Mouse (Mus musculus) retina, postnatal 1 day (tissue): ENCODE measurements around the gene Bcl2l11.

ENCODE experiments used
- DNase-seq: peaks from one replicate; pipeline ENCODE4 v3.0.0-alpha.2; 2012

Gene Bcl2l11

DNA sequence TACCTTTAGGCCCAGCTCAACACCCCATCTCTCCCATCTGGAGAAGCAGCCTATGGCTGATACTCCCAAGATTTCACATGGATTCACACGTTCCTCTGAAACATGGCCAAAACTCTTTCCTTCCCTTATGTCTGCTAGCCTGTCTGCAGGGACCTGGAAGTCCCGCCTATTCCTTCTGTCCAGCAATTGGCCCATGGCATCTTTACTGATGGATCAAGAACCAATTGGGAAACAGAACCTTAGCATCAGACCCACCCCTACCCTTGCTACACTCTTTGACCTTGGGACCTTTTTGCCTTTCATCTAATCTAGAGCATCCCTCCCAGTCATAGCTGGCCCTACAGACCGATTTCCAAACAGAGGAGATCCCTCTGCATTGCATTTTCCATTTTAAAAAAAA lies 11.2 kb upstream of the Bcl2l11 start:
- DNase-seq = no peak

DNA sequence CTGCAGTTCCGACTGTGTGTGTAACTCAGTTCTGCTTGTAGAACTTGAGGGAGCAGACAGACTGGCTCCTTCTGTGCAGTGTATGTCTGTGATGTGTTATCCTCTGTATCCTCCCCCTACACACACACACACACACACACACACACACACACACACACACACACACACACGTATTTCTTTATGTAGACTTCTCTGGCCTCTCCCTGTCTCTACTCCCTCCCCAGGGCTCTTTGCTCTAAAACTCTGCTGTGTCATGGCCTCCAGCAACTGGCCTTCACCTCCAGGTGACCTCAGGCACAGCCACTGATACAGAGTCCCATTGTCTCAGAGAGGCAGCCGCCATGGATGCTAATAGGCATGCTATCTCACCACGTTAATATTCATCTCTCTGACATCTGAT lies 10.3 kb upstream of the Bcl2l11 start:
- peak; percentile 79 for DNase-seq

DNA sequence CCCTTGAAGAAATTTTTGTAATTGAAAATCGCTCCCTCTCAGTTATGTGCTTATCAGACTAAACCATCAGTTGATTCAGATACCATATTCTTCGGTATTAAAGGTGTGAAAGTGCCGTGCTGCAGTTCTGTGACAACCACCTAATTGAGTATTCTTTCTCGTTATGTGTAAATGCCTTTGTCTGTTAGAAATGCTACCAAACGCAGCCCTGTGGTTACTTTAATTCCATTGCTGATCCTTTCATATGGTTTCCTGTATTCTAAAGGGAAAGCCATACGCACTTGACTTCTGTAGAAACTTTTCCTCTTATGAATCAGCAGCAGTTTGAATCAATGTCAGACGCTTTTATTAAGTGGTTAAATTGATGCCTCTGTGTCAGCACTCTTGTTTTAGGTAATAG lies 8.2 kb upstream of the Bcl2l11 start:
- no peak for DNase-seq

DNA sequence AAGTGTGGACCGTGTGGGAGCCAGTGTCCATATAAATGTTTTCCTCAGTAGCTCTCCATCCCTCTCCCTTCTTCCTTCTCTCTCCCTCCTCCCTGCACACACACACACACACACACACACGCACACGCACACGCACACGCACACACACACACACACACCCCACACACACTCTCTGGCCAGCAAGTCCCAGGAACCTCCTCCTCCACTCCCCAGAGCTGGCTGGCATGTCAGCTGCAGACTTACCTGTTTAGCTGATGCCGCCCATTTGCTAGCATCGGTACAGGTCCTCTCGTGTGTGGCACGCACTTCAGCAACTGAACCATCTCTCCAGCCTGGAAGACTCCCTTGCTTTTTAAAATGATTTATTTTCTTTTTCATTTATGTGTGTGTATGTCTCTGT lies 6.9 kb upstream of the Bcl2l11 start:
- no peak for DNase-seq

DNA sequence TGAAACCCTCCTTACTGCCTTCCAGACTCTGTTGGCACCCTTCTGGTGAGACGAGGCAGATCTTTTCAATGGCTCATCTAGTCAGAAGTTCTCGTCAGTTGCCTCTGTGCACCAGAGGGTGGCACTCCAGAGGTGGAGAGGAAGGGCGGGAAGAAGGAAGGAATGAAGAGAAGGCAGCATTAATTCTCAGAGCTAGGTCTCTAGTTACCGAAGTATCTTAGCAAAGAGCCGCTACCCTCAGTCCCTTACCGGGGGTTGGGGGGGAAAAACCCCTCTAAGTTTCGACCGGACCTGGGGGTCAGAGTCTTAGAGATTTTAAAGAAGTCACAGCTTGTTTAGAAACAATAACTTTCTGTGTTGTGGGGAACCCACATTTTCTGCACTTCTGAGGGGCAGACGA lies 3.3 kb upstream of the Bcl2l11 start:
- peak; percentile 84 for DNase-seq

DNA sequence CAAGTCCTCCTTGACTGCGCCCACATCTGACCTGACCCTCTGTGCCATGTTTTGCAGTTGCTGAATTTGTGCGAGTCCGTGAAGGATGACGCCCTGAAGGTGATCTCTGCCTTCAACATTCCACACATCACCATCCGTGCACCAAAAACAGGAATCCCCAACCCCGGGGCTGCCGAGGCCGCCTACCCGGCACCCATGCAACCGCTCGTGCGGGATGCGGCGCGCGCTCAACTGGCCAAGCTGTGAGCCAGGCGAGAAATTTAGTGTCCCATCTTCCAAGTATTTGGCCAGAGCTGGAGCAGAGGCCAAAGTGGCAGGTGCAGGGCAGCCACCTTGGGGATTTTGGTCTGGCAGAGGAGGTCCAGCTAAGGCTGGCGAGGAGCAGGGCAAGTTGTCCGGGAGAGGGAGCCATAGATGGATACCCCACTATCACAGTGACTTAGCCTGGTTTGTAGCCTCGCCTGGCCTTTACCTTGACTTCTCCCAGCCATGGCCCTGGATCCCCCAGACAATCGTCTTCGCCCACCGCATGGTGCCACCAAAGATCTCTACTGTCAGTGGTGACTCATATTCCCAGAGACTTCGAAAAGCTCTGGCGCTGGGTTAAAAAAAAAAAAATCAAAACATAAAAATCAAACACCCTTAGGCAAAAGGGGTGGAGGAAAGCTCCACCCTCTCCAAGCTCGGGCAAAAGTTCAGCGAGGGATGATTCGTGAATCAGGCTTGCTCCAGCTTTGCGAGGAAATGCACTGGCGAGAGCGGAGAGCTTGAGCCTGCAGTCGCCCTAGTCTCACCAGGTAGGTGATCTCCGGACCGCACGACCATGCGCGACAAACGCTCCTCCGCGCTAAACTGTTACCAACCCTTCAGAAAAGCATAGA lies 2.7 kb upstream of the Bcl2l11 start:
- DNase-seq = peak; percentile 35

DNA sequence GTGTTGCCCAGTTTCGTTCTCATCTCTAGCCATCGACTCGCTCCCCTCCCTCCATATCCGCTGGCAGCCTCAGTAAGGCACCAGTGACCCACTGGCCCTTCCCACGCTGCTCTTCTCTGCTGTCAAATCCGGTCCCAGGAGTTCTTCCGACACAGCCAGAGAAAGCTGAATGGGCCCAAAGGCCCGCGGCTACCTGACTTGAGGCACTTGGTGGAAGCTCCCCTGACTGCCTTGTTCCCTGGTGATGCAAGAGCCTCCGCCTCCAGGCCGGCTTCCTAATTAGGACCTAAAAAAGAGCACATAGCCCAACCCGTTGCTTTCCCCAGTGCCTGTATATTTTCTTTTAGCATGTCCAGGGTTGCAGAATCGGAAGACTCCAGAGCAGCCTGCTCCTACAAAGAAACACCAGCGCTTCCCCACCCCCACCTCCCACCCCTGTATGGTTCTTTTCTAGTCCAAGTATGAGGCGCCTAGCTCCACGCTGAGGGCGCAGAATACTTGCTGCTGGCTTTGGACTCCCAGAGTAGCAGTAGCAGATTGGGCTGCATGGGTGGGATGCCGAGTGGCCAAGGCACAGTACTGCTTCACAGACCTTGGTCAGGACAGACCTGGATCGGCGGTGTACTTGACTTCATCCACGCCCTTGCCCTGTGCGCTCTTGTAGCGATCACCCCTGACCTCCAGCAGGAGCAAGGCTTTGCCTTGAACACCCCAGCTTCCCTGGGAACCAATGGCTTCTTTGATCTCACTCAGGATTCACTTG lies 1.7 kb upstream of the Bcl2l11 start:
- DNase-seq = peak; percentile 42

DNA sequence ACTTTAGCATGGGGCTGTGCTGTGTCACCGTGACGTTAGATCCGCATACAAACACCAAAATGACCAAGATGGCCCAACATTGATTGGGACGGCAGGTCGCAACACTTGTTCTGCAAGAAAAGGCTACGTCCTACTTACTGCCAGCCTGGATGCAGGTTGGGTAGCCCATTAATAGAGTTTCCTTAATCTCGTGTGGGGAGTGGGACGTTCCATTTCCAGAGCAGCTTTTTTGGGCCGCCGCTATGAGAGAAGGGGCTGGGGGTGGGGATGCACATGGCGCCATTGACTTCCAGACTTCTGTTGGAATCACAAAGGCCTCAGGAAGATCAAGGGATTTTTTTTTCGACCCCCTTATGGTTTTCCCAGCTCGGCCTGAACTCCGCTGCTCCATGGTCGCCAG lies 1.1 kb upstream of the Bcl2l11 start:
- peak; percentile 17 for DNase-seq

DNA sequence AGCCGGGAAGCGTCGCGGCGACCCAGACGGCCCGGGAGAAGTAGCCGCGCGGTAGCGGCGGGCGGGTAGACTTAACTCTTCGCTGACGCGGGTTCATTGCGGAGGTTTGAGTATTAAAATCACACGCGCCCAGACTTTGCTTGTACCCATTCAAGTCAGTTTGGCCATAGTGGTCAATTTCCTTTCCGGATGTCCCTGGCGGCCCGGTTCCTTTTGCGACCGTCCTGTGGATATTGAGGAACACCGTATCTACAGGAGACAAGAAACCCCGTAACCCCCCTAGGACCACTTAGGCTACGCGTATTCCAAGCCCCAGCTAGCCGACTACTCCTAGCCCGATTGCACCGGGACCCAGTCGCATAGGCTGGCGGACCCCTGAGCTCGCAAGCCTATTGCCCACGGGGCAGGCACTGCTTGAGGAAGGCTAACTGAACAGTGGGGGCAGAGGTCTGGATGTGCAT lies 783 bp downstream of the Bcl2l11 start:
- no peak for DNase-seq

DNA sequence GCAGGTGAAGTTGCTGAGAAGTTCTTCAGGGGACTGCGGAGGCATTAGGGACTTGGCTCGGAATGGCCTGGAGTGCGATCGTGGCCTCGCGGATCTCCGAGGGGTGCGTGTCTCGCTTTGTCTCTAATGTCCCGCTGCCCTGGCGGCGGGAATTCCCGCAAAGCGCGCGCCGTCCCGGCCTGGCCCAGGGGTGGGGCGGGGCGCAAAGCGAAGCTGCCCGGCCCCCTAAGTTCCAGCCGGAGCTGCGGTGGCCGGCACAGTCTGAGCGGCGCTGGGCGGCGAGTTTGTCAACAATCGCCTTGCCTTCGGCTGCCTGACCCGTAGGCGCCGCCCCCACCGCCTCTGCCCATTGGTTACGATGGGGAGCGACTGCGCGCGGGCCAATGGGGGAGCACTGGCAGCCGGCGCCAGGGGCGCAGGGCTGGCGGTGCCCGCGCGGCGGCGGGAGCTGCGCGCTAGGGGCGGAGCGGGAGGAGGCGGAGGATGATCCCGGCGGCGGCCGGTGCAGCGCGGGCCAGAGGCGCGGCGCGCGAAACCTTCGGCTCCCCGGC lies 1.4 kb downstream of the Bcl2l11 start:
- DNase-seq = peak; percentile 98

DNA sequence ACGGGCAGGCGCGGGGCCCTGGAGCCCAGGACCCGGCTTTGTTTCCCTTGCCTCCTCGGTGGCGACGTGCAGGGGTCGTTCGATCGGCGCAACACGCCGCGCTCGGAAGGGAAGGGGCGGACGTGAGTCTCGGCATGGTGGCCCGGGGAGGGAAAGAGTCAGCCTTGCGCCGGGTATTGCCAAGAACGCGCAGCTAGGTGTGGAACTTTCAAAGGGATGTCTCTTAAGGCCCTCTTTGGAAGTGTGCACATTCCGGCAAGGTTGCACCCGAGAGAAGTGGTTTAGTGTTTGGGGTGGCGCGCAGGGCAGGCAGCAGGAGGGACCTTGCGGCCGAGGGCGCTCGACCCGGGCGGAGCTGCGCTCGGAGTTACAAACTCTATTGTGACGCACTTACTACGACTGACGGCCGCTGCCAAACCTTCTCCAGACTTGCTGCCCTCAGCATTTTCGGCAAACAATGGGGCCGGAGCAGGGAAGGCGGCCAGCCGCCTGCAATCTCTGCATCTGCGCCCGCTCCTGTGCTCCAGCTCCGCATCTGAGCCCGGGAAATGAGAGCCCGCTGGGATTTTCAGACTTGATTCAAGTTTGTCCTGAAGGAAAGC lies 2.0 kb downstream of the Bcl2l11 start:
- peak; percentile 86 for DNase-seq

DNA sequence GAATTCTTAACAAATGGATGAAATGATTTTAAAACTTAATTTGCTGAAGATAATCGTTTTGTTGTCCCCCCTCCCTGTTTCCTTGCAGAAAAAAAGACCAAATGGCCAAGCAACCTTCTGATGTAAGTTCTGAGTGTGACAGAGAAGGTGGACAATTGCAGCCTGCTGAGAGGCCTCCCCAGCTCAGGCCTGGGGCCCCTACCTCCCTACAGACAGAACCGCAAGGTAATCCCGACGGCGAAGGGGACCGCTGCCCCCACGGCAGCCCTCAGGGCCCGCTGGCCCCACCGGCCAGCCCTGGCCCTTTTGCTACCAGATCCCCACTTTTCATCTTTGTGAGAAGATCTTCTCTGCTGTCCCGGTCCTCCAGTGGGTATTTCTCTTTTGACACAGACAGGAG lies 2.7 kb downstream of the Bcl2l11 start:
- DNase-seq = no peak

DNA sequence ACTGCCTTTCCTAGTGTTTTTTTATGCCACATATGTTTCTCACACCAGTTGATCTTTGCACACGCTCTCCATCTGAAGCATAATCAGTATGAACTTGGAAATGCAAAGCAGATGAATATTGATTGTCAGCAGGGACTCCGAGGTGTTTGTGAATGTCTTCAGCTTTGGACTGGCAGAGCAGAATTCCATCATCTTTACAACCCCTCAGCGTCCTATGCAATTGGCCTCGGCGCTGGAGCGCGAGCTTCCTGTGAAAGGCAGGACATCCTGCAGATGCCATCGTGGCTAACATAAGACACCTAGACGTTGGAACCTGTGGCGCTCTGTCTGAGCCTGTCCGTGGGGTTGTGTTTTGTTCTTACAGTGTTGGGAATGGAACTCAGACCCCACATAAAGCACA lies 5.7 kb downstream of the Bcl2l11 start:
- no peak for DNase-seq

DNA sequence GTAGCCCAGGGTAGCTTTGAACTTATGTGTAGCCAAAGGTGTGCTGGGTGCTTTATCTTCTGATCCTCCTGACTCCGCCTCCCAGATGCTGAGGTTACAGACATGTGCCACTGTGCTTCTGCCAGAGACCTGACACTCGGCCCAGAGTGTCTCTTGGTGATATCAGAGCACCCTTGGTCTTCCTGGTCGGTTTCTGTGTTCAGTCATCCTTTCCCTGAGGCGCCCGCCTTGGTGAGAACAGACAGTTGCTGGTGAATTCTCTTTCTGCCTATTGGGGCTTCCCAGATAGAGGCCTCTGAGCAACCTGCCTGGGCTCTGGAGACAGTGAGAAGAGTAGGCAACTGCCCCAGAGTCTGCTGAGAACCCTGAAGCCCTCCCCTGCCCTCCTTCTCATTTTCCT lies 6.8 kb downstream of the Bcl2l11 start:
- no peak for DNase-seq

DNA sequence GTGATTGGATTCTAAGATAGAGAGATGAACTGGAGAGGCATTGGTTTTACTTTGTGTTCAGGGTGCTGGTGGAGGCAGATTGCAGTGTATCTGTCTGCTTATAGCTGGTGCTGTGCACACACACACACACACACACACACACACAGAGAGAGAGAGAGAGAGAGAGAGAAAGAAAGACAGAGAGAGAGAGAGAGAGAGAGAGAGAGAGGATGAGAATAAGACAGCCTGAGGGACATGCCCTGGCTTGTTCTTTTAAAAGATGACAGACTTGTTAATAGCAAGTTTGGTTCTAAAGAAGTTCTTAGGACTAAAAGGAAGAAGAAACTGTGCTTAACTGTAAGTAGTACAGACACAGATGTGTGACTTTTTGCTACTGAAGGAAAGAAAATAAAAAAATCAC lies 8.0 kb downstream of the Bcl2l11 start:
- DNase-seq = no peak

DNA sequence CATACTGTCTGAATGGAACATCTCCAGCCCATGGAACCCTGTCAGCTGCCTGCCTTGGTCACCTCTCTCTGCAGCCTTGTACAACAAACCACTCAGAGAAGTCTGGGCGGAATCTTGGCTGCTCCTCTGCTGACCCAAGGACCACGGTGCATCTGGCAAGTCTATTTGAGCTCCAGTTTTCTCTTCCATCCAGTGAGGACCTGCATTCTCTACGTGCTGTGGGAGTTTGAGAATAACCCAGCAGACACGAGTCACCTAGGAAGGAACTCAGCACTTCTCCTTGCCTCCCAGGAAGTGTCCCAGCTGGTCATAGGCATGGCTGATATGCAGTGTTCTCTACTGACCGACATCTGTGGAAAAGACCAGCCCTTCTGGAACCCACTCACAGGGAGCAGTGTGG lies 8.6 kb downstream of the Bcl2l11 start:
- DNase-seq = no peak

DNA sequence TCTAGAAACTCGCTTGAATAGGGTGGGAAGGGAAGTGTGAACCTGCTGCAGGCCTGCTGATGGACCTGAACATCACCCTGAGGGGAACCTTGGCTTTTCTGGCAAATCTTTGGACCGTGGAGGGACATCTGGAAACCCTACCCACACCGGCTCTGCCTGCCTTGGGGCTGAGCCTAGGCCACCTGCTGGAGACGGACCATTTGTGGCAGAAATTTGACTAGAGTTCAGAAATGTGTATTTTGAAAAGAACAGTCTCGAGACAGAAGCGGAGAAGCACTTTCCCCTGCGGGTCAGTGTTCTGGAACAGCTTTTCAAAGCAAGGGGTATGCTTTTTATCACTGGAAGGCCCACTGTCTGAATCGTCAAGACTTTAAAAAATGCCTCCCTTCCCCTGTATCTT lies 9.1 kb downstream of the Bcl2l11 start:
- DNase-seq = no peak

DNA sequence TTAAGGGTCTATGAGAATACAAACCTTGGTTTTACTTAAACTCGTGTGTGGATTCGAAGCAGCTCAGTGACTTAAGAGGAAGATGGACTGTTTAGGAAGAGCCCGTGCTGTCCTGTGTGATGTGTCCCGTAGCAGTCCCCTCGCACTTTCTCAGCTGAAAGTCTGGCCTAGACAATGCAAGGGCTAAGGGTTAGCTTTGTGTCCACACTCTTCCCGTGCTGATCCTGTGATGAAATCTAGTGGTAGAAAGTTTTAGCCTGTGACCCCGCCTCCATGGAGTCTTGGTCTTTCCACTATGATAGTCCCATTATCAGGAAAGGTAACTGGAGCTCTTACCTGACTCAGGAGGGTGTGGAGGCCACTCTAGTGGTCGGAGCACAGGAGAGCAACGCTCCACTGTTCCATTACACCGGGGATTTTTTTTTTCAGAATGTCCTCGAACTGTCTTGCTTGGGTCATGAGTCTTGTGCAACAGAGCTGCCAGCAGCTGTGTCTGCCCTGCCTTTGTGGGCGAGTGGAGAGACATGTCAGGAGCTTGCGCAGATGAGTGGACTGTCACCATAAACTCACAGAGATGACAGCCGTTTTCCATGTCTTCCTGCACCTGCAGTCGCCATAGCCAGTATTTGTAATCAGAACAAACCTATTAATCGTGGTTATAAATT lies 11.1 kb downstream of the Bcl2l11 start:
- no peak for DNase-seq

DNA sequence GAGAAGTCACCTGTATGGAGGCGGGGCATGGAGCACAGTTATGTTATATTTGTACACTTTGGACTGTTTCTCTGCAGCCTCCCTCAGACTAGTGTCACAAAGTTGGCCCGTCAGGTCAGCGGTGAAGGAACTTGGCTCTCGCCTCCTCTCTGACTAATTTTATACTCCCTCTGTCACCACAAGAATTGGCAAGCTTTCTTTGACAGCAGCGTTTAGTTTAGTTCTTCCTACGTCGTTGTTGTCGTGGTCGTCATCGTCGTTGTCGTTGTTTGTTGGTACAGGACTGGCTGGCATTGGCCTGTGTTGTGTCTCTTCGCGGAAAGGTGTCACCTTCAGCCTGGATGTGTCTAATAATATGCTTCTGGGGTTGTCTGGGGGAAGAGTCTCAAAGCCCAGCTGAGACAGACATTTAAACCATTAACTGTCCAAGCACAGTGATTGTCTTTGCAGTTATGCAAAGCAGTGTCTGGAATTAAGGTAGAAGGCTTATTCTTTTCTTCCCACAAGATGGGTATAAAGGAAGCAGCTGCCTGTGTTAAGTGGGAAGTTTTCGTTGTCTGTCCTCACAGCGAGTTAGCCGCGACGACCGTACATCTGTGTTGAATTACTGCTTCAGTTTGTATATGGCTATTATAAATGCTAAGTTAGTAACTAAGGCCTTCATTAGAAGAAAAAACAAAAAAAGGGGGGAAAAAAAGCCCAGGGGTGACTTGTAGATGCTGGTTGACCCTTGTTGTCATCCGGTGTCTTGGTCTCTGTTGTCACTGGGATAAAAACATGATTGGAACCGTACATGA lies 11.8 kb downstream of the Bcl2l11 start:
- DNase-seq = no peak

DNA sequence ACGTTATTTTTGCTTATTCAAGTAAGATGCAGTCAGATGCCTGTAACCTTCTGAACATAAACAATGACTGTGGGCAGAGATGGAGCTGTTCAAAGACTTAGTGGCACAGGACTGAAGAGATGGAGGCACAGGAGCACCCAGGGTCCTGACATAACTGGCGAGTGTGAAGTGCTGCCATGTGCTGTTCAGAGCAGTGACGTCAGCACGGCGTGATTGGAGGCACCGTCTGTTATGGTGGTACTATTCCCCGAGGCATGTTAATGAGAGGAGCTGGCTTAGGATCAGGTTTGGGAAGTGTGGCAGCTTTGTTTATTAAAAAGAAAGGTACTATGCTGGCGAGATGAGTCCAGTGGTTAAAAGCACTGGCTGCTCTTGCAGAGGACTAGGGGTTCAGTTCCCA lies 13.1 kb downstream of the Bcl2l11 start:
- peak; percentile 45 for DNase-seq

DNA sequence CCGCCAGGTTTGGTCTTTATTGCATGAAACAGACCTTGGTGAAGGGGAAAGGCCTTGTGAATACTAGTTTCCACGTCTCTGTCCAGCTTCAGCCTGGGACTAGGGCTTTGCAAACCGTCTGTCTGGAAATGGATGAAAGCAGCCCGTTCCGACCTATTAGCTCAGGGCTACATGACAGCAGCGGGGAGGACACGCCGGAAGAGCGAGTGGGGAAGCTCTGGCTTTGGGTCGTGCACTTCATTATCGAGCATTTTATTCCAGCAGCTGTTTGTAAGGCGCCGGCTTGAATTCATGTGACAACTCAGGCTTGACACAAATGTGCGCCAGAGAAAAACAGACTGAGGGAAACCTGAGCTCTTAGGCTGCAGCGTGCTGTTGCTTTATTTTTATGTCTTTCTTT lies 13.9 kb downstream of the Bcl2l11 start:
- peak; percentile 75 for DNase-seq

DNA sequence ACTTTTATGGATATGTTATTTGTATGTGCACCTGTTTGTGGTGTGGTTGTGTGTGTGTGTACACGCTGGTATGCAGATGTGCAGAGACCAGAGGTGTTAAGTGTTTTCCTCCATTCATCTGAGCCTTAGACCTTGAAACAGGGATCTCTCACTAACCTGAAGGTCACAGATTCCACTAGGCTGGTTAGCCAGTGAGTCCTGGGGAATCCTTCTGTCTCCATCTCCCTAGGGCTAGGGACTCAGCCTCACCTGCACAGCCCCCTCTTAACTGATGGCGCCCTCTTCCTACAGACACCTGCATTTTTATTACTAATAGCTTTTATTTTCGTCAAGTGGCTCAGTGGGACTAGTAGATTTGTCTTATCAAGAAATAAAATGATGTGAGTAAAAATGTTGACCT lies 14.3 kb downstream of the Bcl2l11 start:
- no peak for DNase-seq
